Mouse (Mus musculus) lung, adult 2 months (tissue): ENCODE measurements around the gene Arid4a.

Experiments used
- CTCF ChIP-seq: fragments of 200-500 bp; IDR thresholded peaks from 2 replicates; pipeline ENCODE4 v1.5.1; 2011; ENCODE audit warnings: mild to moderate bottlenecking, low read length, control low read depth; ENCODE audit not compliant: insufficient read depth
- POLR2A ChIP-seq: fragments of 200-500 bp; IDR thresholded peaks from 2 replicates; pipeline ENCODE4 v1.6.1; 2011; ENCODE audit warnings: low read depth, mild to moderate bottlenecking, control low read depth, low read length, borderline replicate concordance; ENCODE audit errors: extremely low read depth

- TF ChIP-seq CTCF (no peak), POLR2A (no peak)
Observed at GRCm38 (mm10) chr12:71139258-71139828, 123.6 kb downstream of the Arid4a start.
